Mouse (Mus musculus): ENCODE measurements around the gene AW011738.

The AW011738 gene

GRCm38 (mm10) chr4:156235808-156236533, 32.9 kb downstream of the AW011738 start, which contains the start of gene Noc2l:
Gene Noc2l (plus strand): TSS chr4:156236010.
- in situ Hi-C loops (cut with MboI; ENCODE audit: unreplicated experiment in 2 of 2), result no loop called here

GRCm38 (mm10) chr4:156236651-156237447, 33.7 kb downstream of the AW011738 start:
- in situ Hi-C loops (cut with MboI; ENCODE audit: unreplicated experiment in 2 of 2), result no loop called here

GRCm38 (mm10) chr4:156249567-156249966, 46.5 kb downstream of the AW011738 start:
- in situ Hi-C loops (cut with MboI; ENCODE audit: unreplicated experiment in 2 of 2), result no loop called here

GRCm38 (mm10) chr4:156251081-156251480, 48.0 kb downstream of the AW011738 start:
- in situ Hi-C loops (cut with MboI; ENCODE audit: unreplicated experiment in 2 of 2), result no loop called here

- in situ Hi-C loops (cut with MboI; ENCODE audit: unreplicated experiment in 2 of 2), result no loop called here
Observed at GRCm38 (mm10) chr4:156252140-156252539, 49.0 kb downstream of the AW011738 start.

GRCm38 (mm10) chr4:156252619-156253018, 49.5 kb downstream of the AW011738 start:
- in situ Hi-C loops (cut with MboI; ENCODE audit: unreplicated experiment in 2 of 2), result no loop called here

GRCm38 (mm10) chr4:156253043-156253442, 49.9 kb downstream of the AW011738 start:
- in situ Hi-C loops (cut with MboI; ENCODE audit: unreplicated experiment in 2 of 2), result no loop called here

- in situ Hi-C loops (cut with MboI; ENCODE audit: unreplicated experiment in 2 of 2), result no loop called here
Observed at GRCm38 (mm10) chr4:156254361-156255077, 51.4 kb downstream of the AW011738 start.

All from v-Abl transformed pro-B cells (cell line).